Mouse (Mus musculus): ENCODE results near the gene Tedc2.
A peak's percentile ranks its signal among the peaks of the same experiment; 100 is the strongest.

Gene Tedc2

DNA sequence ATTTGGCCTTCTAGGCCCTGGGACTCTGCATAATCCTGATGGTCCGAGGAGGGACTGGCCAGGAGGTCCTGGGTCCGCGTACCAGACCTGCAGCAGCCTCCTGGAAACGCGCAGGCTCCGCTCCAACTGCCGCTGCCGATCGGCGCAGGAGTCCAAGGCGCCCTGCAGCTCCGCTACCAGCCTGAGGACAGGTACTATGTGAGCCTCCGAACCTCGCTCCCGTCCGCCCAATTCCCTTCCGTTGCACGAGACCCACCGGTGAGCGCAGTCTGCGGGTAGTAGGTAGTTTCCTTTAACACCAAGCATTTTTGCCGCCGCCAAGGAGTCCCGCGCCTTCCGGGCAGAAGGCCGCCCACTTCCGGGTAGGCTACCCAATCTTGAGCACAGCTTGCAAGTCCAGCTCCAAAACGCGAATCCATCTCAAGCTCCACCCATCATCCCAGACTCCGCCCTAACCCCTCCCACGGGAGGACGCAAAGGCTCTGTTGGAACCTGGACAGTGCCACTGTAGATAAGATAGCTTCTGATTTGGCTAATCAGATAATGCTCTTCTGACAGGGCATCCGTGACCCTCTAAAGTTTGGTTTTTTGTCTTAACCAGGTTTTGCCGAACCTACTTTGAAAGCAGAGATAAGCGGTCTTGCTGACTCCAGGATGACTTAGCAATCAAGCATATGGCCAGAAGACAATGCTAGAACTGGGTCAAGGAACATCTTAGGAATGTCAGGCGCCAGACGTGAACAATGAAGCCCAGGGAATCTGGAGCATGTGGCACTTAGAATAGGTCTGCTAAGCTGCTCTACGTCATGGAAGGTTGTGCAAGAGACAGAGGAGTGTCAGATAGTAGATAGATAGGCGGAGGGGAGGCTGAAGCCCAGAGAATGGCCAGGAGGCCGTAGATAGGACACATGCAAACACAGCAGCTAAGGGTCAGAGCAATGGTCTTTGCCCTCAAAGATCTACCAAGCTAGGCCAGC lies at the start of gene Tedc2:
Tedc2 (minus strand) TSS at position 417 of the 977 bp plus-strand sequence.
- DNase-seq, result peak; percentile 95

DNA sequence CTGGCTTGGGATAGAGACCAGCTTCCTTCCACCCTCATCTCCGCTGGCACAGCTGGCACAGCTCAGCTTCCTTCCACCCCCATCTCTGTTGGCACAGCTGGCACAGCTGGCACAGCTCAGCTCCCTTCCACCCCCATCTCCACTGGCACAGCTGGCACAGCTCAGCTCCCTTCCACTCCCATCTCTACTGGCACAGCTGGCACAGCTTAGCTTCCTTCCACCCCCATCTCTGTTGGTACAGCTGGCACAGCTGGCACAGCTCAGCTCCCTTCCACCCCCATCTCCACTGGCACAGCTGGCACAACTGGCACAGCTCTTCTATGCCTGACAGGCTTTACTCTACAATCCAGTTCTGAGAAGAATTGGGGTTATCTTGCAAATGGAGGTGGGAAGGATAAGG lies 46.5 kb upstream of the Tedc2 start:
- no peak for DNase-seq

DNA sequence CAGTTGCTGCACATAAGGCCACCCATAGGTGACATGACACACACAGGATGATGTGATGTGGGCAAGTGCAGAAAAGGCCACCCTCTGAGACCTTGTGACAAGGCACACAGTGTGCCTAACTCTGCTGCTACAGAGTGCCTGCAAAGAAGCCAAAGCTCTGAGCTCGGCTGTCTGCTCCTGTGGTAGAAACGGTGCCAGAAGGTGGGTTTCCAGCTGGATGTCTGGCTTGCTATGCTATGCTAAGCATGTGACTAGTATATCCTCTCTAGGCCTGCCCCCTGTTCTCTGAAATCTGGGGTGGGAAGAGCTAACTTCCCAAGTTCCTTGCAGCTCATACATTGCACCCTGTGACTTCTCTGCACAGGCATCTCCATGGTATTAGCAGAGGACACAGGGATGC lies 44.1 kb upstream of the Tedc2 start:
- DNase-seq, result no peak

DNA sequence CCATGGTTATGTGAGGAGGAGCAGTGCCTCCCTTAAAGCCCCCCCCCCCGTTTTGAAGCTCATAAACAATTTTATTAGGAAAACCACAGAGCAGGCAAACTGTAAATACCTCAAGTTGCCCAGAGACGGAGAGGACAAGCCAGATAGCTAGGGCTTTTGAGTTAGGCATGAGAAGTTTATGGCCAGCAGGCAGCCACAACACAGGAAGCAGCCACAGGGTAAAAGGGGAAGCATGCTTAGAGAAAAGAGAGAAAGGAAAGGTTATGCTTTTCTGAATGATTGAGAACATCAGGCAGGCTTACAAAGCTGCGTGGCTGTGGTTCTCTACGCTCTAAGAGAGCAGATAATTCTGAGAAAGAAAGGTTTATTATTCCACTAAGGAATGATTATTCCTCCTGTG lies 39.9 kb upstream of the Tedc2 start:
- DNase-seq, result no peak

DNA sequence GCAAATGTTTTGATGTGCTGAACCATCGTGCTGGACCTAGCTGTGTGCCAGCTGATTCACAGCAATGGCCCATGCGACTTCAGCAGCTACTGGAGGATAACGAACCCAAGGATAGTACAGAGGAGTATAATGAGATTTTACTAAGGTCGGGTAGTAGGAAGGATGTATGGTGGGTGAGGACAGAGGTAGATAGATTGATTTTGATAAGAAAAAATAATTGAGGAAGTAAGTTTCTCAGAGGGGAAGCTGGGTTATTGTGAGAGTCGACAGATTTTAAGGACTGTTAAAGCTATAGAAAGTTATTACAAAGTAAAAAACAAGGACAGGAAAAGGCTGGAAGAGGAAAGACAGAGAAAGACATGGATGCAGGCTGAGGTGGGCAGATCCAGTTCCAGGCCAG lies 39.1 kb upstream of the Tedc2 start:
- no peak for DNase-seq

DNA sequence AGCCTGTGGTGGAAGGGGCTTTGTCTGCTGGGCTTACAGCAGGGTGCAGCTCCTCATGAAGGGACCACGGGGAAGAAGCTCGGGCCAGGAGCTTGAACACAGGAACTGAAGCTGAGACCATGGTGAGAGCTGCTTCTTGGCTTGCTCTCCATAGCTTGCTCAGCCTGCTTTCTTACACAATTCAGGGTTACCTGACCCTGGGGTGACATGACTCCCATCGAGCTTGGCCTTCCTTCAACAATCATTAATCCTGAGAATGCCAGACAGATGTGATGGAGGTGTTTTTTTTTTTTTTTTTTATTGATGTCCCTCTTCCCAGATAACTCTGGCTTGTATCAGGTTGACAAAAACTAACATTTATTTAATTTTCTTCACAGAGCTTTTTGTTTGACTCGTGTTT lies 38.3 kb upstream of the Tedc2 start:
- DNase-seq, result no peak

DNA sequence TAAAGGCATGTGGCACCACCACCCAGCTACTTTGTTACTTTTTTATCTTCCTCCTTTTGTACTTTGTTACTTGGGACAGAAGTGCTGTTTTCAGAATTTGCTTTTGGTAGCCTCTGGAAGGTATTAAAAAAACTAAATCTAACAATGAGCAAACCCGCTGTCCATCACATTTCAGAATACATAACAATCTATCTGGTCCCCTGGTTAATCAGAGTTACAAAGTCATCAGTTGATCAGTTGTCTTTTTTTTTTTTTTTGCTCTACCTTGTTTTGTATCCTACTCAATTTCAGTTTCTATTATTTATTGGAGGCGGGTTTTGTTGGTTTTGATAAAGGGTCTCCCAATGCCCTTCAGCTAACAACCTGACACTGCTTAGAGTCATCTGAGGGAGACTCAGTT lies 31.7 kb upstream of the Tedc2 start:
- no peak for DNase-seq

DNA sequence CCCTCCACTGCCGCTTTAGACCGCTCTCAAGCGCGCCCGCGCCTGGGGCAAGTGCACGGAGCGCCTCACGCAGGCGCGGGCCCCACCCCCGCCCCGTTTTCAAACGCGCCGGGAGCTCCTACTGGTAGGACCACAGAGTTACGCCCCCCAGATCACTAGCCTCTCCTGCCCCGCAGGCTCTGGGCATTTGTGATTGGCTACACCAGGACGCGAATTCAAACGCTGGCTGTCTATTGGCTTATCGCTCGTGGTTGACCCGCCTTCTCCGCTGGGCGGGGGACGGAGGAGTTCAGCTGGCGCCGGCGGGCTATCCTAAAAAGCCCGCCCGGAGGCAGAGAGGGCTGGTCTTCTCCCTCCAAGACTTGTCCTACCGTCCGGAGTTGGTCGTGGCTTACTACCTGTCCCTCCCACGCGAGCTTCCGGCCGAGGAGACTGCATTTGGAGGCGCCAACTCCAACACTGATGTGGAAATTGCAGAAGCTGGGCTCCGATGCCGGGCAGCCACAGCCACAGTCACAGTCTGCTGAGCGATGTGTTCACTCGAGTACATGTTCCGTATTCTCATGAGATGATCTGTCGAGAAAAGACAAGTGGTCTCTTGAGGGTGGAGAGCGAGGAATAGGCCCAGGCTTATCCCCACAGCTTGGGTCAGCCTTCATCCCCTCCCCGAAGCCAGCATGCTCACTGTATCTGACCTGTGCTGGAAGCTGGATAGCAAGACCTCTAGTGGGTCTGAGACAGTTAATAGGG lies 30.8 kb upstream of the Tedc2 start, which contains the start of gene Ccnf:
Ccnf (minus strand) TSS at position 165 of the 750 bp plus-strand sequence.
- peak; percentile 95 for DNase-seq

DNA sequence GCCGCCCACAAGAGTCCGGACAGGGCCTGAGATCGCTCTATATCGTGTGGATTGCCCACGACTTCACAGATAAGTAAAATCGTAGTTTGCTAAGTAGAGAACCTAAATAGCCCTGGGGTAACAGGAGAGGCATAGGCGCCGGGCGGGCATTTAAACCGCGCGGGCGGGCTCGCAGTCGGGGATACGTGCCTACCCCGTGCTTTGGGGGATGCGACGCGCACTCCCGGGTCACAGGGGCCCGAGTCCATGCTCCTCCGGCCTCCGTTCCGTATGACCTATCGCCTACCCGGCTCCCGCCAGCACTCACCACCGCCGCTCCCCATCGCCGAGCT lies 30.3 kb upstream of the Tedc2 start:
- DNase-seq, result no peak

DNA sequence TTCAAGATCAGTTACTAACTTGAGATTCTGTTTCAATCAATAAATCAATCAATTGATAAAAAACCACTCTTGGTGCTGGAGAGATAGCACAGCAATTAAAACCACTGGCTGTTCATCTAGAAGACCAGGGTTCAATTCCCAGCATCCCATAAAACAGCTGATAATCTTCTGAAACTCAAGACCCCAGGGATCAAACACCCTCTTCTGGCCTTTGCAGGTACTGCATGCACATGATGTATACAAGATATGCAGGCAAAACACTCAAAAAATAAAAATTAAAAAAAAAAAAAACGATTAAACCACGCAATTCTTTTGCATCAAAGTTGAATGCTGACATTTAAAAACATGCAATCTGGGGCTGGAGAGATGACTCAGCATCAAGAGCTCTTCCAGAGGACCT lies 28.0 kb upstream of the Tedc2 start:
- DNase-seq, result no peak

DNA sequence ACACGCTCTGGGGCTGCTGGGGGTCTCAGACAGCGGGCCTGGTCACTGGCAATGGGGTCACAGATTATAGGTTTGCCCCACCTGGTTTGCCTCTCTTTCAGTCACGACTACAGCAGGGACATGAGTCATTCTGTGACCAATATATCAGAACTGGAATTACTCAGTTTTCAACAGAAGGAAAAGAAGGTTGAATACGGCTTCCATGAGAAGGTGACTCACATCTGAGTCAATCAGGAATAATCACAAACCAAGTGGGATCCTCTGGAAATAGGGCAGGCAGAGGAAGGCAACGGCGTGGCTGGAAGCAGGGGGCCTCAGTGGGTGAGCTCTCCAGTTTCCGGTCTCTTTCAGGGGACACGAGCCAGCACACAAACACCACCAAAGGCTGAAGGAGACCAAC lies 23.4 kb upstream of the Tedc2 start:
- no peak for DNase-seq

DNA sequence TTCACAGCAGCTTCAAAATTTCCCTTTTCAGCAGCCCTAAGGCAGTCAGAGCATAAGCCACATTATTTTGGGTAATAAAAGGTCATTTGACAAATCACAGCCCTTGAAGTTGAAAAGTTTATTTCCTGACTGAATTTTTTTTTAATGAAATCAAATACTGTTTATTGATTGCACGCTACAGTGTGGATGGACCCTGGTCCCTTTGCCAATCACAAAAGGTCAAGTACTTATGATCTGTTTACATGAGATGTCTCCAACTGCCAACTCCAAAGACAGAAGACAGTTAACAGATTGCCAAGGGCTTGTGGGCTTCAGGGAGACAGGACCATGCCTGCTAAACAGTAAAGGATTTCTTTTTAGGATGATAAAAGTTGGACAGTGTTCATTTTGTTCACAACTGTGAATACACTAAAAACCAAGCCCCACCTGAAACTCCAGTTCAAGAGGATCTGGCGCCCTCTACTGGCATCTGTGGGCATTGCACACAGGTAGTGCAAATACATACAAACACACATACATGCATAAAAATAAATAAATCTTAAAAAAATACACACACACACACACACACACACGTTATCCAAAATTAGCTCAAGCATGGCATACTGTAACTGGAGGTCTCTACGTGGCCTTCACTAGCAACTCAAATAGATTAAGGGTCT lies 22.8 kb upstream of the Tedc2 start:
- no peak for DNase-seq

DNA sequence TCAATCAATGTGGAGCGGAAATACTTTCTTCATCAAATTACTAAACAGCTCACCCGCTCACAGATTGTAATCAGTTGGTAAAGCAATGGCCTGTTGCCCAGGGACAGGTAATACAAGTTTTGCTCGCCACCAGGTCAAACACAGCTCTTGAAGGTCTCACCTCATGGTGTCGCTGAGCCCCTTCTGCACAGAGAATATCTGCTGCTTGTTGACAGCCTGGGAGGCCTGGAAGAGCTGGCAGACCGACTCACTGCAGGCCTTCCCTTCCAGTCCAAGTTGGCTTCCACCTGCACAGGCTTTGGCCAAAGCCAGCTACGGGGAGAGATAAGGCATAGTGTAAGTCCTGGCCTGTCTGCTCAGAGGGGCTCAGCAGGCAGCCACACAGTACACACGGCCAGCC lies 16.3 kb upstream of the Tedc2 start:
- peak; percentile 54 for DNase-seq

DNA sequence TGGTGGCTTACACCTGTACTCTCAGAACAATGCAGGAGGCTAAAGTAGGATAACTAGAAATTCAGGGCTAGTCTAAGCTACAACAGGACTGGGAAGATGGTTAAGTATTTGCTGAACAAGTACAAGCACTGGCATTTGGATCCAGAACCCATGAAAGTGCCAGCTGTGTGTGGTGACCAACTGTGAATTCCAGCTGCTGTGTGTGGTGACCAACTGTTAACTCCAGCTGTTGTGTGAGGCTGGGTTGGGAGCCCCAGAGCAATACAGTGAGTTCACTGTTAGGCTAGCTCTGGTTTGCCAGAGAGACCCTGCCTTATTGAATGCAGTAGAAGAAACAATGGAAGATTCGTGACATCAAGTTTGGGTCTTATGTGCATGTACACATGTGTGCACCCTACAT lies 15.8 kb upstream of the Tedc2 start:
- no peak for DNase-seq

DNA sequence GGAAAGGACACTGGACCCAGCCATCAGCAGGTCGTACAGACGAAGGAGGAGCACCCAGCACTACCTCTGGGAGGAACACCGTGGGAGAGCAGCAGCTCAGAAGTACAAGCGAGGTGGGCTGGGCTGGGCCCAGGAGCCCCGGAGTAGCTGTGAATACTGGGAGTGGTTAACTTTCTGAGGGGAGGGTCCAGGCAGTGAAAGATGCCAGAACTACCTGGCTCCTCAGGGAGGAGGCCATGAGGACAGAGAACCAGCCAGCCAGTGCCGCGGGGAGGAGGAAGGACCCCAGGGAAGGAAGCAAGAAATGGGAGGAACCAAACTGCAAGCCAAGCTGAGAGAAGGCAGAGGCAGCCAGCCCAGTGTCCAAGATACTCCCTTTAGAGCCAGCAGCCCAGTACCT lies 7.3 kb upstream of the Tedc2 start:
- no peak for DNase-seq

DNA sequence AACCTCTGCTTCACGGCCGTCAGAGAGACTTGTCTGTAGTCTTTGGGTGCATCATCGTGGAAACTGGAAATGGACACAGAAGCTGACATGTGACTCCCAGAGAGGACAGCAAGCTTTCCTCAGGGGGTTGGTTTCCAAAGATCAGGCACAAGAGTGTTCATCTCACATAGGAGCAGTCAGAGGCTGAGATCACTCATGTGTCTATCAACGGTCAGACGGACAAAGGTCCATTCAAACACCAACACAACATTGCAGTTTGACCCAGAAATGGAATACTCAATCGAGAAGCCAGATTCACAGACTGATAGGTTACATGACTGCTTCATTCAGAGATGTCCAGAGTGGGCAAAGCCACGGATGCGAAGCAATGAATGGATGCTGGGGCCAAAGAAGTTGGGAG lies 6.1 kb upstream of the Tedc2 start:
- DNase-seq, result no peak

DNA sequence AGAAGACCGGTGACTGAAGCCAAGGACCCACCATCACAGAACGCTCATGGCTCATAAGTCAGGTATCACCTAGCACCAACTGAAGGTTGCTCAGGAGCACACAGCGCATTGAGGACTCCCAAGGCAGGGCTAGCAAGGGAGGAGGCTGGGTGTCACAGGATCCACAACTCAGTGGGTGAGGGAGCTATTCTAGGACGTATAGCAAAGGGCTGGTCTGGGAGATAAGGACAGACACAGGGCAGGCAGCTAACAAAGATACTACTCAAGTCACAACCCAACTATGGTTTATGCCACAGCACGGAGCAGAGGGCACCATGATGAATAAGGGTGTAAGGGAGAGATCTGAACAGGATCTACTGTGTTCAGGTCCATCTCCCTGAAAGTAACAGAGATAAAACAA lies 5.2 kb upstream of the Tedc2 start:
- DNase-seq, result no peak

DNA sequence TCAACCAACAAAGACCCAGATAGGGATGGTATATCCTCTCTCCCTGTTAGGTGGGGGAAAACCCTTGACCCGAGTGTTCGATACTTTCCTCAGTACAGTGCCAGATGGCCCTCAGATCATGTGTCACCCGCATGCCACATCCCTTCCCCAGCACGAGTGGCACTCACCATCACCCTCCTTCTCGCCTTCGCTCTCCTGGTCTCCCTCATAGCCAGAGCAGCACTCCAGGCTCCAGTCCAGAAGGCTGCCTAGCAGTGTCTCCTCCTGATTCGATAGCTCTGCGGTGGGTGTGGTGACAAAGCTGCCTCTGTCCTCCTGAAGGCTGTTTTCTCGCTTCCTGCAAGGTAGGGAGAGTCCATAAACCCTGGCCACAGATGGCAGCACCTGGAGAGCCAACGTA lies 4.1 kb upstream of the Tedc2 start:
- DNase-seq, result no peak

DNA sequence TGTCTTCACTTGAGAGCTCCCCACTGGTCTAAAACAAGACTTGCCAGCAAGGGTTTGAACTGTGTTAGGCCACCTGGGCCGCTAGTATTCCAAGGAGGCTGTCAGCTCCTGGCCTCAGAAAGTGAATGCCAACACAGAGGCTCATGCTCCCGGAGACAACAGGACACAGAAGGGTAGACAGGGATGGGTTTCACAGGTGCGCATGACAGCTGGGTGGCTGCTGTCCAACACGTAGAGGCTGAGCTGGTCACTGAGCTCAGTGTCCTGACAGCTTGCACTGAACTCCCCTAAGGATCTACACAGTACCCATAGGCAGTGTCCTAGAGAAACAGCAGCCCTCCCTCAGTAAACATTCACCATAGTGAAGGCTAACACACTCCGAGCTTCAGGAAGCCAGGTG lies 2.9 kb upstream of the Tedc2 start:
- DNase-seq, result no peak

DNA sequence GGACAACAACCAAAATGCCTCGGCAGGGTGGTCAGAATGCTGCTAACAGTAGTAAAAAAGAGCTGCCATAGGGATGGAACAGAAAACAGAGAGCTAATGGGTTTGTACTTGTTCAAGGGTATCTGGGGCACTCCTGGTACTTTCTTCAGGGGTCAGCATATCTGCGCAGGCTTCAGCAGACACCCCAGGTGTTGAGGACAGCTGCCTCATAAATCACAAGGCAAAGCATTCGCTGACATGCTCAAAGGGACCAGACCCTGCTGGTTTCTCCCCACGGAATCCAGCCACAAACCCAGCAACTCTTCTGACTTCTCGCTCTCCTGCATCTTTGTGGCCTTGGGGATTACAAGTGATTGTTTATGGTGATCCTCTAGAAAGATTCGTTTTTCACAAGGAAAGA lies 2.0 kb upstream of the Tedc2 start:
- DNase-seq, result no peak

DNA sequence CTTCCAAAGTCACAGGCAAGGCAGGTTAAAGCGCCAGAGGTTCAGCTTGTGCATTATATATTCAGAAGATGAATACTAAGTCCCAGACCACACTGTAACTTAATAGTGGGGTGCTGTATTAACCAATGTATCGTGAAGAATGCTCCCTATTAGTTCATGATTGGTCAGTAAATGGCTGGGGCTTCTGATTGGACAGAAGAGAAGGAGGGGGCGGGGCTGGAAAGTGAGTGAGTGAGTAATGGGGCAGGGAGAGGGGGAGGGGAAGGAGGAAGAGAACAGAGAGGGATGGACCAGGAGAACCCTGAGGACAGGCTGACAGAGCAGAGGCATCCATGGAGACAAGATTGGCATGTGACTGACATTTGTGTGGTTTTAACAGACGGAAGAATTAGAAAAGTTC lies 3.8 kb downstream of the Tedc2 start:
- no peak for DNase-seq

DNA sequence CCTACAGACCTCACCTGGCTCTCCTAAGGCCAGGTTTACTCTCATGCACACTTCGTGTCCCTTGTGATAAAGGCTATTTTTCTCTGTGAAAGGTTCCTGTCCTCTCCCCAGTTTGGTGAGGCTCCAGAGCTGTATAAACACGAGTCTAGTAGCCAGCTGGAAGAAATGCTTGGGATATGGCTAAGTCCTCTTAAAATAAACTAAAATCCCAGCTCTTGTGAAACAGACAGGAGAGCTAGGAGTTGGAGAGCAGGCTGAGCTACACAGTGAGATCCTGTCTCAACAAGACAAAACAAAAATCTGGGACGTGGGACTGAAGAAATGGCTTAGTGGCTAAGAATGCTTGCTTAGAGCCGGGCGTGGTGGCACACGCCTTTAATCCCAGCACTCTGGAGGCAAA lies 7.5 kb downstream of the Tedc2 start:
- no peak for DNase-seq

DNA sequence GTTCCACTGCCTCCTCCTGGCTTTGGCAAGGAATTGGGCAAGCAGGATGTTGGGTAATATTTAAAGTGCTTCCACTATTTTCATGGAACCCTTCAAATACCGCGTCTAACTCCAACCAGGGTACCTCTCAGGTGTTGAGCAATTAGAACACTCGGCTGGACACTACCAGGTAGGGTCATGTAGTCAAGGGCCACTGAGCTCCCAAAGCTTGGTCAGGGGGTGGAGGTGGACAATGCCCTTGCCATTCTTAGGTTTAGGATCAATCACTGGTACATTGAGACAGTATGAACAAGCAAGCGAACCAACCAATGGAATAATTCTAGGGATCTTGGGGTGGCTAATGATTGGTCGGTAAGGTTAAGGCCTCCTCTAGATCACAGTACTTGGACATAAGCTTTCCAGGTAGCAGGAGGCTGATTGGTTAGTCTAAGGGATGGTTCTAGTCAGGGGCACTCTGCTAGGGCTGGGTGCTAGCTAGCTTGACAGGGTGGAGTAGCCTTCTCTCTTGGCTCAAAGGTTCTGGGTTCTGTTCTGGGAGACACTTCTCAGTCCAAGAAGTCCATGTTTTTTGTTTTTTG lies 8.1 kb downstream of the Tedc2 start:
- no peak for DNase-seq
